Mouse (Mus musculus) limb, embryonic 10.5 days (tissue): ENCODE data around the gene Car12. TPM values are rescaled to one million over a fixed set of nuclear protein-coding genes. Genes with fewer than 3 reads are reported as not detected.
A peak's percentile ranks its signal among the peaks of the same experiment; 100 is the strongest.
"Not testable (repeated sequence)": the region's sequence is repeated elsewhere in the genome, so short reads cannot be mapped to it uniquely, and the experiment has no call there.

Experiments used
- DNase-seq: peaks from one replicate; pipeline ENCODE4 v3.0.0-alpha.2; 2017; ENCODE audit warnings: low spot score
- H3K27ac ChIP-seq: fragments of 300-500 bp; sonication (generic); 2 replicates; pipeline ENCODE4 v1.5.1; 2016; ENCODE audit warnings: mild to moderate bottlenecking
- H3K27me3 ChIP-seq: fragments of 300-500 bp; sonication (generic); 2 replicates; pipeline ENCODE4 v1.6.1; 2016; ENCODE audit warnings: low read depth, mild to moderate bottlenecking; ENCODE audit not compliant: poor library complexity, severe bottlenecking
- H3K36me3 ChIP-seq: fragments of 300-500 bp; sonication (generic); 2 replicates; pipeline ENCODE4 v1.6.1; 2016; ENCODE audit warnings: mild to moderate bottlenecking, moderate library complexity
- H3K4me1 ChIP-seq: fragments of 300-500 bp; sonication (generic); 2 replicates; pipeline ENCODE4 v1.6.1; 2016
- H3K4me3 ChIP-seq: fragments of 300-500 bp; sonication (generic); 2 replicates; pipeline ENCODE4 v1.5.1; 2016; ENCODE audit warnings: mild to moderate bottlenecking, moderate library complexity
- H3K9me3 ChIP-seq: fragments of 300-500 bp; sonication (generic); replicated peaks from 2 replicates; pipeline ENCODE4 v1.6.1; 2016; ENCODE audit warnings: mild to moderate bottlenecking
- WGBS: fragments of 180-500 bp; shearing (Covaris S2); methylation state at CpG from one replicate; pipeline ENCODE4 v1.1.7; 2016; 5-methylcytosine and 5-hydroxymethylcytosine counted together
- polyA plus RNA-seq: library from polyadenylated mRNA; unstranded; fragments of >200 nt; fragmentation: Nextera tagmentation; extraction: Ambion mirVana; gene quantifications from 2 replicates; pipeline ENCODE4 v1.2.1, GENCODE M21; 2016

Car12 gene
- polyA plus RNA-seq, 1 experiment from 2014 or later: 5.2 TPM

DNA sequence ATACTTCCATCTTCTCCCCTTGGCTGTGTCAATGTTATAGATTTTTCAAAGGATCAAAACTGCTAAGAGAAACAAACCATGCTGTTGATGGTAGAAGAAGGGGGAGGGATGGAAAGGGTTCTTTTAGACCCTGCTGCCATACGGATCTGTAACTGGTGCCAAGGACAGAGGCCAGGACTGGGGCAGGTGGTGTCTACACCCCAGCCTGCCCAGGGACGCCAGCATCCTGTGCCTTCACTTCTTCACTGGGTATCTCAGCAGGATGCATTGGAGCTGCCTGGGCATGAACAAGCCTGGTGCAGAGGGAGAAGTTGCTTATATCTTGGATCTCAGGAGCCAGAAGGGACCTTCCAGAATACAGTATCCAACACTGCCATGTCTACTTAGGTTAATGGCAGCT is 31.0 kb downstream of the Car12 start:
- H3K9me3 ChIP-seq: no peaks in the 10 kb centered on the region
- 89% methylated on average over 2 of the region's 2 CpGs for WGBS
- H3K27me3 ChIP-seq: no peaks in the 10 kb centered on the region
- H3K4me1 ChIP-seq: peaks cover 16% of the 10 kb centered on the region
- no peak overlapping the region for H3K27ac ChIP-seq
- no peaks in the 10 kb centered on the region for H3K36me3 ChIP-seq
- no peak for DNase-seq
- H3K4me3 ChIP-seq: no peak overlapping the region

DNA sequence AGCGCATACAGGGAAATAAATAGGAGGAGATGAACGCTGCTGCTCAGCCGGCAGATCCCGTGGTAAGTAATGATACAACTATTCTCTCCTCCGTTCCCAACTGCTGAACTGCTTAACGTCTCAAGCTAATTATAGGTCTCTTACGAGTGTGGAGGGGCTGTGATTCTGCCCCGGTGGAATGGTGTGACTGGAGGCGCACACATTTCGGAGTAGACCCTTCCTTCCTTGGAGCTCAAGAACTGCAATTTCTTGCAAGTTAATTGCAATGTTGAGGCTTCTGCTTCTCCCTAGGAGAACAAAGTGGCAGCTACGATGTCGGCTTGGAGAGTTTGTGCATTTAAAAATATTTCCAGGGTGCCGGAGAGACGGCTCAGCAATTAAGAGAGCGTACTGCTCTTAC is 34.9 kb downstream of the Car12 start:
- Histone ChIP-seq H3K4me1 (peaks cover under 1% of the 10 kb centered on the region; the same call in 1 of the 2 replicates), H3K9me3 (no peaks in the 10 kb centered on the region), H3K4me3 (no peak overlapping the region), H3K27me3 (no peaks in the 10 kb centered on the region), H3K36me3 (no peaks in the 10 kb centered on the region), H3K27ac (no peak overlapping the region)
- DNase-seq: no peak
- 87% methylated on average over 15 of the region's 15 CpGs for WGBS

- Histone ChIP-seq H3K36me3 (no peaks in the 10 kb centered on the region), H3K9me3 (no peaks in the 10 kb centered on the region), H3K4me1 (no peaks in the 10 kb centered on the region), H3K27ac (no peak overlapping the region), H3K4me3 (no peak overlapping the region), H3K27me3 (no peaks in the 10 kb centered on the region)
- 83% methylated on average over 6 of the region's 6 CpGs for WGBS
- DNase-seq: no peak
Measured at GRCm38 (mm10) chr9:66752849-66753248, 39.4 kb downstream of the Car12 start.

DNA sequence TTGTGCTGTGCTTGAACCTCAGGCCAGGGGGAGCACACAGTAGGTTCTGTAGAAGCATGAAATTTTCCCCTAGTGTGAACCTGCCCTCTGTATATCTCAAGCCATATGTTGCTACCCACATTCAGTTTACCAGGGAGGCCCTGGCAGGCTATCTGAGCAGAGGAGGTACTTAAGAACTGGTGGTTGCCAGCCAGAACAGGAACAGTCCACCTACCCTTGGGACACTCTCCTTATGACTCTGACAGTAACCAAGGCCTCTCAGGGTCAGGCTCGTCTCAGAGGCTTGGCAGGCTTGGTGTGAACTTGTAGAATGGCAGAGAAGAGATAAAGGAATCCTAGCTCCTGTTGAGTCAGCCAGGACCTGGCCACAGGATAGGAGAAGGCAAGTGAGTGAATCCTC is 47.5 kb downstream of the Car12 start:
- WGBS: 68% methylated on average over 1 of the region's 1 CpGs
- Histone ChIP-seq H3K27ac (no peak overlapping the region), H3K36me3 (no peaks in the 10 kb centered on the region)

GRCm38 (mm10) chr9:66768721-66769120 is 55.2 kb downstream of the Car12 start:
- DNase-seq: no peak
- Histone ChIP-seq H3K27ac (no peak overlapping the region), H3K27me3 (no peaks in the 10 kb centered on the region), H3K4me1 (no peaks in the 10 kb centered on the region), H3K4me3 (no peak overlapping the region), H3K9me3 (no peaks in the 10 kb centered on the region), H3K36me3 (no peaks in the 10 kb centered on the region)
- WGBS: 81% methylated on average over 1 of the region's 1 CpGs

More for the DNA sequence above, 47.5 kb downstream of the Car12 start:
- H3K4me3 ChIP-seq: no peak overlapping the region
- no peaks in the 10 kb centered on the region for H3K27me3 ChIP-seq
- no peak for DNase-seq
- no peaks in the 10 kb centered on the region for H3K9me3 ChIP-seq
- H3K4me1 ChIP-seq: no peaks in the 10 kb centered on the region

- Histone ChIP-seq H3K36me3 (no peaks in the 10 kb centered on the region), H3K9me3 (no peaks in the 10 kb centered on the region), H3K4me1 (no peaks in the 10 kb centered on the region), H3K27ac (no peak overlapping the region), H3K4me3 (no peak overlapping the region), H3K27me3 (no peaks in the 10 kb centered on the region)
- DNase-seq: no peak
- 76% methylated on average over 3 of the region's 3 CpGs for WGBS
Measured at GRCm38 (mm10) chr9:66769275-66769674, 55.8 kb downstream of the Car12 start.

- Histone ChIP-seq H3K27me3 (no peaks in the 10 kb centered on the region), H3K9me3 (no peaks in the 10 kb centered on the region), H3K4me1 (no peaks in the 10 kb centered on the region), H3K36me3 (no peaks in the 10 kb centered on the region), H3K4me3 (no peak overlapping the region), H3K27ac (no peak overlapping the region)
- DNase-seq: no peak
Measured at GRCm38 (mm10) chr9:66770701-66771100, 57.2 kb downstream of the Car12 start.

DNA sequence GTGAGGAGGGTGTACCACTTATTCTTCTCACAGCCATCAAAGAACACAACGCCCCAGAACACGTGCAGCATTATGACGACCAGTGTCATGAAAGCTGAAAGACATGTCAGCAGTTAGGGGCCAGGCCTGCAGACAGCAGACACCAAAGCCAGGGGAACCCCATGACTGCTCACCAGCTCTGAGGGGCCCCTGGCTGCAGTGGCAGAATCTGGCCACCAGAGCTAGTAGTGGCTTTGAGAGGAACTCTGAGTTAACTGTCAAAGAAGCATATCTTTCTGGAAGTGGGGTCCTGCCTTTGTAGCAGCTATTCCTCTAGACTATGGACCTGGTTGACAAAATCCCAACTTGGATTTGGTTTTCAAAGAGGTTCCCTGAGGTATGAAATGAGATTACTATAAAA is 71.1 kb downstream of the Car12 start:
- DNase-seq, H3K27me3 ChIP-seq, H3K4me1 ChIP-seq, H3K9me3 ChIP-seq, H3K4me3 ChIP-seq, H3K27ac ChIP-seq: not testable (repeated sequence)
- peaks cover 10% of the 10 kb centered on the region for H3K36me3 ChIP-seq
- WGBS: 80% methylated on average over 1 of the region's 3 CpGs

- 20% methylated on average over 2 of the region's 2 CpGs for WGBS
- no peak overlapping the region for H3K27ac ChIP-seq
- peaks cover 16% of the 10 kb centered on the region for H3K36me3 ChIP-seq
- H3K9me3 ChIP-seq: no peaks in the 10 kb centered on the region
- no peak for DNase-seq
- no peak overlapping the region for H3K4me3 ChIP-seq
- H3K27me3 ChIP-seq: no peaks in the 10 kb centered on the region
- no peaks in the 10 kb centered on the region for H3K4me1 ChIP-seq
Measured at GRCm38 (mm10) chr9:66787821-66788220, 74.3 kb downstream of the Car12 start.

DNA sequence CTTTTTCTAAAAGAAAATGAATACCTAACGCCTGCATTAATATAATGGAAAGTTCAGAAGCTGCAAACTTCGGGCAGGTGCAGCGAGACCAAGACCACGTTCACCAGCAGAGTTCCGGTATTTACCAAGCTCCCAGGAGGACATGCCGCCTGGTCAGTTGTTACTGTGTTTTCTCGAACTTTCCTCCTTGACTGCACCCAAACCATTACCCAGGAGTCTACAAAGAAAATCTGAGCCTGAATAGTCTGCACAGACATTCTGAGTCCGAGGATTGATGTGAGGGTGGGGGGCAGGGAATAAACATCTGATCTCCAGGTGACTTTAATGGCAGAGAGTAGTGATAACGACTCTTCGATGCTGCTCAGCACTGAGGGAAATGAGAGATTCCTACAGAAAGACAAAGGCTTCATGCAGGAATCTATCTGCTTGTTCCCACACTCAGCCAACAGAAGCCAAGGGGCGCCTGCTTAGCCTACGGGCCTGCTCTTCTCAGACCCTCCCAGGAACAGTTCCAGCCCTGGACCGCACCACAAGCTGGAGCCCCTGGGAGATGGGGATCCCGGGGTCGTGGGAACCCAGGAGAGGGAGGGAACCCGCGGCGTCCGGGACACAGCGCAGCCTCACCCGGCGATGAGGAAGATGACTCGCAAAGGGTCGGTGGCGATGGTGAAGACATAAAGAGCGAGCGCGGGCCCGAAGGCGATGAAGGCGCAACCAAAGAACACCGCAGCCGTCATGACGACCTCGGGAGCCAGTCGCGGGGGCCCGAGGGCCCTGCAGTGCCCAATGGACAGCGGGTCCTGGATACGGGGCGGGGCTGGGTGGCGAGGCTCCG is 81.4 kb downstream of the Car12 start:
- 0 out of 2 replicates have a peak, but pooled peaks cover 4% of the 10 kb centered on the region for H3K27me3 ChIP-seq
- H3K9me3 ChIP-seq: no peaks in the 10 kb centered on the region
- peaks cover 6% of the 10 kb centered on the region for H3K36me3 ChIP-seq
- H3K4me3 ChIP-seq: peak overlapping the region; percentile 80
- WGBS: 2% methylated on average over 43 of the region's 43 CpGs
- DNase-seq: no peak
- peaks cover 24% of the 10 kb centered on the region for H3K4me1 ChIP-seq
- H3K27ac ChIP-seq: peak overlapping the region; percentile 93

- Histone ChIP-seq H3K4me1 (peaks cover 24% of the 10 kb centered on the region), H3K4me3 (peak within 1 kb of the TSS; percentile 80), H3K27ac (peak within 1 kb of the TSS; percentile 93), H3K27me3 (0 out of 2 replicates have a peak, but pooled peaks cover 4% of the 10 kb centered on the region), H3K36me3 (no peaks in the 10 kb centered on the region), H3K9me3 (no peaks in the 10 kb centered on the region)
- WGBS: under 1% methylated on average over 42 of the region's 42 CpGs
- peak; percentile 96 for DNase-seq
Measured at GRCm38 (mm10) chr9:66795464-66796324, 82.2 kb downstream of the Car12 start, which contains the start of gene Aph1b. Aph1b (minus strand) TSS chr9:66795490.

GRCm38 (mm10) chr9:66796739-66797138 is 83.3 kb downstream of the Car12 start, which contains the start of gene Gm10647:
Gm10647 (plus strand) TSS chr9:66797039.
- no peak for DNase-seq
- H3K4me1 ChIP-seq: peaks cover 26% of the 10 kb centered on the region
- H3K9me3 ChIP-seq: no peaks in the 10 kb centered on the region
- H3K36me3 ChIP-seq: no peaks in the 10 kb centered on the region
- WGBS: 70% methylated on average over 5 of the region's 5 CpGs
- H3K27ac ChIP-seq: peak within 1 kb of the TSS; percentile 93
- peak within 1 kb of the TSS; percentile 80 for H3K4me3 ChIP-seq
- peaks cover 7% of the 10 kb centered on the region for H3K27me3 ChIP-seq

GRCm38 (mm10) chr9:66801947-66802346 is 88.5 kb downstream of the Car12 start:
- peaks cover 43% of the 10 kb centered on the region for H3K27me3 ChIP-seq
- no peak overlapping the region; the same call in 1 of the 2 replicates for H3K27ac ChIP-seq
- H3K36me3 ChIP-seq: no peaks in the 10 kb centered on the region
- DNase-seq: no peak
- WGBS: 48% methylated on average over 12 of the region's 12 CpGs
- H3K4me3 ChIP-seq: no peak overlapping the region
- H3K4me1 ChIP-seq: peaks cover 12% of the 10 kb centered on the region
- H3K9me3 ChIP-seq: no peaks in the 10 kb centered on the region
